Mouse (Mus musculus) Muller cell, postnatal 12 days (primary cell): ENCODE measurements around the gene Pde1a.

Source experiments
- DNase-seq: peaks from one replicate; pipeline ENCODE4 v3.0.0-alpha.2; 2015; ENCODE audit errors: inconsistent ontology term

The Pde1a gene

DNA sequence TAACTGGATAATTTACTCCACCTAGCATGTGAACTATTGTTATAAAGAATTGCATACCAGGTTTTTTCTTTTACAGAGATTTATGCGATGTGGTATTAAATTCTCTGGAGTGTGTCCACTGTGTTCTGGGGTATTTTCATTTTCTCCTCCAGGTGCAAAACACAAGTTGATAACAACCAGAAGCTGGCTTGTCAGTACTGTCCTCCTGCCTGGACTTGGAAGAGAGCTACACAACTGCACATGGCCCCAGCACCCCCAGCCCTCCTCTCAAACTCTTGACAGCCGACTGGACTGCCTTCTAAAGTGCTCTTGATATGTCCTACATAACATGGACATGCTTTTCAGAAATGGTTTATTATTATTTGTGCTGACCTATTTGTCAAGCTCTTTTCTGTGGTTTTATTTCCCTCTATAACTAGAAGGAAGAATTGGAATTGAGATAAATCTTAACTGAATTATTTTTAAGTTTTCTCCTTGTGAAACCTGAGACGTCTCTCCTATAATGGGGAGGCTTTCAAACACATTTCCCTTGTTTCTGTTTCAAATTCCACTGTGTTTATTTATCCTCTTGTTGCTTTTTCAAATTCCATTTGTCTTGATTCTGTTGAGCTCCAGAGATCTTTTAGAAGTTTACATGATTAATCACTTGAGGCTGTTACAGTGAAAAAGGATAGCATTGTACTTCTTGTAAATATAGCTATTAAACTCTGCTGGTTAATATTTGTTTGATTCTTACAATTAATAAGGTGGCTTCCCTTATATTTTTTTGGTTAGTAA, 313.4 kb downstream of the Pde1a start:
- peak; percentile 41 for DNase-seq

GRCm38 (mm10) chr2:79798627-79799026, 330.6 kb downstream of the Pde1a start:
- DNase-seq: no peak

DNA sequence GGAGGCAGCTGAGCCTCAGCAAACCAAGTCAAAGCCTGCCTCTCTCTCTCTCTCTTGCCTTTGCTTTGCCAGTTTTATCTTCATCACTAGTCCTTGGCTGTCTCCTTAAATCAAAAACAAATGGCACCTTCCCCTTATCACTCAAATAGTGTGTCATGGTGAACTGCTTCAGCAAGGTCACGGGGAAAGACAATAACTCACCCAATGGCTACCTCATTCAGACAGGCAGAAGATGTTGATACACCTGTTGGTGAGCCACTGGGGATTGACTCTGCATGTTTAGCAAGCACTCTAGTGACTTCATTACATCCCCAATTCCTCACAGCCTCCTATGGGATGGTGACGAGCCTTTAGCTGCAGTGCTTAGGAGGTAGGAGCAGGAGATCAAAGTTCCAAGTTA, 331.8 kb downstream of the Pde1a start:
- no peak for DNase-seq

GRCm38 (mm10) chr2:79793186-79793585, 336.1 kb downstream of the Pde1a start:
- DNase-seq: no peak

DNA sequence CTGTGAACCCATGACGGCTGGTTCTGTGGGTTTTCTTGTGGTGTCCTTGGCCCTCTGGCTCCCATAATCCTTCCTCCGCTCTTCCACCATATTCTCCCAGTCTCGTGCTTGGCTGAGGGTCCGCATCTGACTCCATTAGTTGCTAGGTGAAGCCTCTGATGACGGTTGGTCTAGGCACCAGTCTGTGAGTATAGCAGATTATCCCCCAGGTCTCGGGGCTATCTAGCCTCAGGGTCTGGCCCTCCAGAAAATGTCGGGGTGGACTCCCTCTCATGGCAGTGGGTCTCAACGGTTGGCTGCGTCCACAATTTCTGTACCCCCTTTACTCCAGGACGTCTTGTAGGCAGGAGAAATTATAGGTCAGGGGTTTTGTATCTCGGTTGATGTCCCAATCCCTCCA, 342.8 kb downstream of the Pde1a start:
- DNase-seq: no peak

DNA sequence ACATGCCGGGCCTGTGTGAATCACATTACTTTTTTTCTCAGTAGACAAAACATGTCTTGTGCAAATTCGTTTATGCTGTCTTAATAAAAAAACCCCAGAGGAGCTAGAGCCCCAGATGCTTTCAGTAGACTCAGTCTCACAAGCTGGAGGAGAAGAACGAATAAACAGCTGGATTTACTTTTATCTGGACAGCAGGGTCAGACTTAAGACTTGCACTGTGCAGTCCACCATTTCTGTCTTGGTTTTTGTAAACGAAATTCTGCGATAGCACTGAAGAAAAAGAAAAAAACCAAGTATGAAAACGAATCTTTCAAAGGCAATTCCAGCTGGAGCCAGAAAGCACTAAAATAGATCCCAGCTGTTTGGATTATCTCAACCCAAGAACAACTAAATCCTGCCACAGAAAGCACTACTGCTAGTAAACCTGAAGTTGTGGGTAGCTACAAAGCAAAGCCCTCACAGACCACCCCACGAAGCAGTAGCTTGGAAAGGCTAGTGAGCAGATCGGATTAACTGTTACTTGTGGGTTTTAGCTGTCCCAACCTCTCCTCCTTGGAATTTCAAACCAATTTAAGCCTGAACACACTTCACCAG, 343.6 kb downstream of the Pde1a start:
- no peak for DNase-seq
